Mouse (Mus musculus) A20 (cell line): ENCODE measurements around the gene Nlrp4a.
"Not testable (repeated sequence)": the region's sequence is repeated elsewhere in the genome, so short reads cannot be mapped to it uniquely, and the experiment has no call there.

Source experiments
- DNase-seq: peaks from one replicate; pipeline ENCODE4 v3.0.0-alpha.2; 2011; ENCODE audit warnings: low read depth, low spot score

The Nlrp4a gene

DNA sequence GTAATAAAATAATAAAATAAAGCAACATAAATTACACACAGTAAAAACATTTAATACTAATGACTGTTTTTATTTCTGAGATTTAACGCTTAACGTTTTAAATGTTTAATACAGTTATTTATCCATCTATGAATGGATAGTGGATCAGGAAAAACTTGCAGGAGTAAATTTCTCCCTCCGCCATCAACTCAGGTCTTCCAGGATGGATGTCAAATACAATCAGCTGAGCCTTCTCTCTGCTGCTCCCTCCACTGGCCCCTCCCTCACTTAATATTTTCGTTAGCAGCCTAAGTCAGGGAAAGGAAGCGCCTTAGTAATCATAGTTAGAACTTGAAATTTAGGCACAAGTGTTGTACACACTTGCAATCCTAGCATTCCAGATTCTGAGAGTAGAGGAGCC is at the start of gene Nlrp4a:
Gene Nlrp4a, plus strand, starts transcription at position 301 of the 400 bp plus-strand sequence.
- DNase-seq, result no peak

- not testable (repeated sequence) for DNase-seq
Observed at GRCm38 (mm10) chr7:26386691-26387090, 48.2 kb upstream of the Nlrp4a start.

DNA sequence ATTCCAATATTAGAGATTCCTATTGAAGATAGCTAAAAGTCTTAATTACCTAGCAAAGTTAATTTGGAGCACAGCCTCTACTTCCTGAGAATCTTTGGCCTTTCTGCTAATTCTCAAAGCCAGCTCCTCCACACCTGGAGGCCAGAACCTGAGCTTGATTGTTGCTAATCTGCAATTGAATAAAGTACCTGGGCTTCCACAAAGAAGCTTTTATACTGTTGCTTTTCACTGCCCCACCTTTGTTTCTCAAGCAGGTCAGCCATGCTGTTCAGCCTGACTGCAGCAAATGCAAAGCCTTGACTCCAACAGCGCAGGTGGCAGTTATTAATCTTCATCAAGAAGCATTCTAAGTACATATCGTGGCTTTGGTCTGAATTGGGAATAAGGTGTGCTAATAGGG is 43.8 kb upstream of the Nlrp4a start:
- not testable (repeated sequence) for DNase-seq

- not testable (repeated sequence) for DNase-seq
Observed at GRCm38 (mm10) chr7:26391811-26392210, 43.1 kb upstream of the Nlrp4a start.

DNA sequence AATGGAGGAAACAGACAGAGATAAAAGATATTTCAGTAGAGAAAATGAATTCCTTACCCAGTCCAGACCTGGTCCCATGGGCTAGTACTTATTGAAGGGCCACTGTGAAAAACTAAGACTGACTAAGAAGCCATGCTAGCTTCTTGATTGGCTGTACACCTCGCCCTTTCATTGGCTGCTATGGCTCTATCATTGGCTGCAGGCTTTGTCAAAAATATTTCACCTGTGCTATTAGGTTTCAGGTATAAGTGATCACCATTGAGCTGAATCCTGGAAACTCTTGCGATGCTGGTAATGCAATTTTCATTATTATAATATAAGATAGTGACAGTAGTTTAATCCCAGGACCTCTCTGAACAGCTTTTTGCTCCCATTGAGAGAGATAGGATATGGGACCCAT is 31.3 kb upstream of the Nlrp4a start, which contains the start of gene Nlrp9c:
Gene Nlrp9c, minus strand, starts transcription at position 101 of the 400 bp plus-strand sequence.
- not testable (repeated sequence) for DNase-seq

DNA sequence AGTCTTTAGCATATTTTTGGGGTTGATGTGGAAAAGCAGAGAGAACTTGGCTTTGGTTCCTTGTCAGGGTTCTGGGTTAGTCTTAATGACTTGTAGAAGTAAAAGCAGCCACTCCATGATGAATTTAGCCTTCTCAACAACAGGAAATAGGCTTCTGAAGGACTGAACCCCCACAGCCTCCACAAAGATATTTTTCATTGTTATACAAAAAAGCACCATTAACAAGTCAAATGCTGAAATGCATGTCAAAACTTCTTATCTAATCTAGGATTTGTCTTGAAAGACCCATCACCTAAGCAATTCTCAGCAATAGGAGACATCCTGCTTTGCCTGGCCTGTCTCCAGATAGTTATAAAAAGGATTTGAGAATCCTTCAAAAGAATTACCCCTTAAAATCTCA is 41.8 kb downstream of the Nlrp4a start:
- DNase-seq, result no peak

- DNase-seq, result not testable (repeated sequence)
Observed at GRCm38 (mm10) chr7:26489514-26489913, 54.6 kb downstream of the Nlrp4a start.
